Mouse (Mus musculus) cerebellum, postnatal 10 days (tissue): ENCODE data around the gene Tmem156.

Experiments used
- DNase-seq, 2 experiments: peaks; one replicate each; pipeline ENCODE4 v3.0.0; 2021; ENCODE audit warnings: mixed read lengths in 2 of 2

The Tmem156 gene

DNA sequence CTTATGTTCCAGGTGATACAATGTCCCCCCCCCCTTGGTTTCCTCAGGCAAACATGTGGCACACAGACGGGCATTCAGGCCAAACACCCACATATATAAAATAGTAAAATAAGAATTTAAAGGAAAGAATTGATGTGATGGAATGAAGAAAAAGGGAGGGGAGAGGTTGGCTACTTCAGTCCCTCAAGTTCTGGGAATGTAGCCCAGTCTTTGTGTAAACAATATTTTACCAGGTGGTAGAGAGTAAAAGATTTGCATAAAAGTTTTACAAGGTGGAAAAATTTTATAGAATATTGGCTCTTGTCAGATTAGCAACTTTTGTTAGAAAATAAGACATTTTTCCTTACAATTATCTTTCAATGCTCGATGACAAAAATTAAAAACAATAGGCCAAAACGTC is 4.9 kb upstream of the Tmem156 start:
- no peak for DNase-seq

DNA sequence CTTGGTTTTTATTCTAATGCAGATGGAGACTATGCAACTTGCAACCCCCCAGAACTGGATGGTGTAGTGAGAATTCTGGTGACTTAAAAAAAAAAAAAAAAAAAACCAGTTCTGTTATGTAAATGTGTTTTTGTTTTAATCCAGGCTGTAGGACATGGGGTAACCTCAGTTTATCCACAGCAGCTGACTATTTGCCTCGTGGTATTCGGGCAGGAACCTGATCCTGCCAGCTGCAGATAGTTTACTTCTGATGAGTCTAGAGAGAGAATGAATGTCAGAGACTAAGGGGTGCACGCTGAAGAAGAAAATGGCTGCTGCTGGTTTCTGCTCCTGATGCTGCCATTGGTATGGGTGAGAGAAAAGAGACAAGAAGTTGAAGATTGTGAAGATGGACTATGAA is 4.2 kb upstream of the Tmem156 start:
- no peak for DNase-seq

GRCm38 (mm10) chr5:65094902-65095545 is 3.1 kb upstream of the Tmem156 start:
- no peak for DNase-seq

- peak; percentile 77 to 79 for DNase-seq
Observed at GRCm38 (mm10) chr5:65093769-65094168, 1.8 kb upstream of the Tmem156 start.

DNA sequence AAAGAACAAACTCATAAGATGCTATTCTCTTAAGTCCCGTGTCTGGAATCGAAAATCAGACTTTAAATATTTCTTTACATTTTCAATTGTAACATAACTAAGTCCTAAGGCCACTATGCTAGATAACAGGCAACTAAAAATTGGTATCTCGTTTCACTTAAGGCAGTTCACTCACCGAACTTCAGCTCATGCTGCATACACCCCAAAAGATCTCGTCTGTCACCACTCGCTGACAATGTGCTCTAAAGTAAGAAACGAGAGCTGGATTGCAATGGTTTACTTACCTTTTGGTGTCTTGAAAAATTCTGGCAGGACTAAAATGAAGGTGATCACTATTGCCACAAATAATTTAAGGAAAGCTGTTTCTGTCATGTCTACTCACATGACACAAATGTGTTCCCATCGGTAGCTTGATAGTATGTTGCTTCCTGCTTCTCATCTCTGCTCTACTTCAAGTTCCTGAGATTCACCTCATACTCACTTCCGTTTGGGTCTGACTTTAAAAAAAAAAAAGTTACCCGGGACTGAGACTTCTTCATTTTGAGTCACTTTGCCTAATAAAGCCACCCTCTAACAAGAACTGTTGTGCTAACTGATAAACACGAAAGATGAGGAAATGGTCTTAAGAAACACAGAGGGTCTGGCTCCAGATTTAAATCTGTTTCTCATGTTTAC is 611 bp downstream of the Tmem156 start:
- DNase-seq, result no peak

DNA sequence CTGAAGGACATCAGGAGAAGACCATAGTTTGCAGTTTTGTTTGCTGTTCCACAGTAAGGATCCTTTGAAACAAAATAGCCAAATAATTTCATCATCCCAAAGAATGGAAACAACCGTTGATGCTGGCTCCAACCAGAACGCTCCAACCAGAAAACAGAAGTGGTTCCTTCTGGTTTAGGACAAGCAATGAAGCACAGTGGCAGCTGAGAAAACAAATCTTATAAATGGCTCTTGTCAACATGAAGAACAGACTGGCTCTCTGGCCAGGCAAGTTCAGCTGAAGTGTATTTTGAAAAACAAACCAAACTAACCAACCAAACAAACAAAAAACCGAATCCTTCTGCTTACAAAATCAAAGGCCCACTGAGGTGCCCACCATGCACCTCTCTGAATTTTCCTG is 2.2 kb downstream of the Tmem156 start:
- no peak for DNase-seq

DNA sequence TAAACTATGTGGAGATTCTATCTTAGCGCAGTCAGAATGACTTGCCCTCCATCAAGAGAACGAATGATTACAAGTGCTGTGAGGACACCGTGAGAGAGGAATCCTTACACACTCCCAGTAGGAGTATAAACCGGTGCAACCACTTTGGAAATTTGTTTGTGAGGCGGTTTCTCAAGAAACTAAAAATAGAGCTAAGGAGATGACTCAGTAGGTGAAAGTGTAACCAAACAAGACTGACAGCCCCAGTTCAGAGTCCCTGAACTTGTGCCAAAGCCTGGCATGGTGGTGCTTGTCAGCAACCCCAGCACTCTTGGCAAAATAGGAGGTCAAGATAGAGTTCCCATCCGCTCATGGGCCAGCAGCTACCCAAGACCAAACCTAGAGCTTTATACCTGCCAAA is 5.4 kb downstream of the Tmem156 start:
- DNase-seq, result peak; percentile 39 to 45

GRCm38 (mm10) chr5:65081836-65082235 is 10.1 kb downstream of the Tmem156 start:
- no peak for DNase-seq

DNA sequence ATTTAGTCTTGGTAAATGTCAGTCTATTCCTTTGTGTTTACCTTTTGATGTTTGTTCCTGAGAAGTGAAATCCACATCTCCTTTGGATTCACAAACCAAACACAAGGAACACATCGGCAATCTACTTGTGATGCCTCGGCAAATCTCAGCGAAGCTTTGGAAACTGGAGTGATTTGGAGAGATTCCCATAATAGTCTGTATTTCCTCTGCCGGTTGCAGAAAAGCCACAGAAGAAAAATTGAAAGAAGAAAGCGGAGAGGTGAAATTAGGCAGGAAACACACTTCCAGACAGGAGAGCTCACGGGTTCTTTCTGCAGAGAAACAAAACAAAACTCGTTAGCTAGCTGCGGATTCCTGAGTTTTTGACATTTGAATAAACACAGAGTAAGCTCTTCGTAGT is 12.1 kb downstream of the Tmem156 start:
- DNase-seq, result no peak

GRCm38 (mm10) chr5:65078081-65078480 is 13.9 kb downstream of the Tmem156 start:
- DNase-seq, result no peak

- DNase-seq, result no peak
Observed at GRCm38 (mm10) chr5:65076748-65077147, 15.2 kb downstream of the Tmem156 start.

DNA sequence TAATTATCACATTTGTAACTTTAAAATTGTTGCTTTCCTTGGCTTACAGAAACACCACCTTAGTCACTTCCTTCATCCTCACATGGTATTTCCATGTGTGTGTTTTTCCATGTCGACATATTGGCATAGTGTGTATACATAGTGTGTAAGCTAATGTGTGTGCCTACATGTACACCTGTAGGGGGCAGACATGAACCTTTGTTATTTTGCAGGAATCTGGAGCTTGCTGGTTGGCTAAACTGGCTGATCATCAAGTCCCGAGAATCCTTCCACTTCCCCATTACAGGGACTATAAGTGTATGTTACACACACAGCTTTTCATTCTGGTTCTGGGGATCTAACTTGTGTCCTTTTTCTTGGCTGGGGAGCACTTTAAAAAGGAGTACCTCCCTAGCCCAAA is 15.8 kb downstream of the Tmem156 start:
- DNase-seq, result peak in 1 of 2 experiments; percentile 28

GRCm38 (mm10) chr5:65074693-65075092 is 17.2 kb downstream of the Tmem156 start:
- DNase-seq, result peak; percentile 66 to 68

GRCm38 (mm10) chr5:65073247-65073646 is 18.7 kb downstream of the Tmem156 start:
- DNase-seq, result no peak

GRCm38 (mm10) chr5:65071689-65072118 is 20.2 kb downstream of the Tmem156 start:
- DNase-seq, result peak; percentile 25

DNA sequence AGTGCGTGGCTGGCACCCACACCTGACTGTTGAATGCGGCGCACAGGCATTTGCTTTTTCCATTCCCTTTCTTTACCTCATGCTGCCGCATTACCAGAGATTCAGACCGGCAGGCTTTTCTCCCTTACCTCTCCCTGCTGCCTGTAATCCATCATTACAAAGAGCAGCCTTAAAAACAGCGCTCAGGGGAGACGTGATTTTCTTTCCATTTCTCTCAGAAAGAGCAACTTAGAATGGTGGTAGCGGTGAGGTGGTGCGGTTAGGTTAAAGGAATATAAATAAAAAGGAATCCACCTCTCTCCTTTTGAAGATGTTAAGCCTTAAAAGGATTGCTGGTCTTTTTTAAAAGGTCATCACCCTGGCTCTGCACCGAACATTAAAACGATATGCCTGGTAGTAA is 22.1 kb downstream of the Tmem156 start:
- no peak for DNase-seq

GRCm38 (mm10) chr5:65068166-65068565 is 23.8 kb downstream of the Tmem156 start:
- DNase-seq, result no peak

GRCm38 (mm10) chr5:65063266-65063665 is 28.7 kb downstream of the Tmem156 start:
- DNase-seq, result no peak

GRCm38 (mm10) chr5:65062236-65062635 is 29.7 kb downstream of the Tmem156 start:
- DNase-seq, result no peak

DNA sequence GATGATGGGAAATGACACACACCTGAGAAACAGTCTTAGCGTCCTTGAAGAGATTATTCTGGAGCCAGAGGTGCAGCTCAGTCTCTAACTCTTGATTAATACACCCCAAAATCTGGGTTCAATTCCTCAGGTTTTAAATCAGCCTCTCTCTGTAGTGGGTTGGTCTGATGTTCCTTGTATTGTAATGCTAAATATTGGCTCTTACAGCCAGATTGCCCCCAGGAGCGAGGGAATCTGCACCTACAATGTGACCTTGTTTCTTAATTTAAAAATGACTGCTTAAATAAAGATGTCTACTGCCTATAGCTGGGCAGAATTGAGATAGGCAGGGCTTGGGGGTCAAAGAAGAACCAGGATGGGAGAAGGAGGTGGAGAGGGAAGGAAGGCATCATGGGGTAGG is 32.1 kb downstream of the Tmem156 start:
- DNase-seq, result no peak

DNA sequence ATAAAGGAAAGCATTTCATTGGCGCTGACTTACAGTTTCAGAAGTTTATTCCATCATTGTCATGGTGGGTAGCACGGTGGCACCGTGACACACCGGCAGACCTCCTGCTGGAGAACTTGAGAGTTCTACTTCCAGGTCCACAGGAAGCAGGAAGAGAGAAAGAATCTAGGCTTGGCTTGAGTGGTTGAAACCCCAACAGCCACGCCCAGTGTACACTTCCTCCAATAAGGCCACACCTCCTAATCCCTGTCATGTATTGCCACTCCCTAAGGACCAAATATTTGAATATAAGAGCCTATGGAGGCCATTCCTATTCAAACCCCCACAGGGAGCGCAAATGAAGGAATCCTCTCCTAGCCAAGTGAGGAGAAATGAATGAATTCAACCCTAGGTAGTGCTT is 34.3 kb downstream of the Tmem156 start:
- DNase-seq, result no peak

DNA sequence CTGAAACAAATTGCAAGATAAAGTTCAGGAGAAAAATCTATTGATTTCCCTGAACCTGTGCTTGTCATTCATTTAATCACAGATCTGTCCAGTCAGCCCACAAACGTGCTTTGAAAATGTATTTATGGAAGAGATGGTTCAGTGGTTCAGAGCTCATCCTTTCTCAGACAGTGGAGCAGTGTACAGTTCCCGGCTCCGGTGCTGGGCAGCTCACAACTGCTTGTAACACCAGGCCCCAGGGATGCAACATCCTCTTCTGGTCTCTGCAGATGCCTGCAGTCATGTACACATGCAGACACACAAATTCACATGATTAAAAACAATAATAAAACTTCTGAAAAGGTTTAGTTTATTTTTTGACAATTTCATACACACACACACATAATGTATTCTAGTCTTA is 40.4 kb downstream of the Tmem156 start:
- DNase-seq, result no peak

GRCm38 (mm10) chr5:65049880-65050279 is 42.1 kb downstream of the Tmem156 start:
- no peak for DNase-seq

DNA sequence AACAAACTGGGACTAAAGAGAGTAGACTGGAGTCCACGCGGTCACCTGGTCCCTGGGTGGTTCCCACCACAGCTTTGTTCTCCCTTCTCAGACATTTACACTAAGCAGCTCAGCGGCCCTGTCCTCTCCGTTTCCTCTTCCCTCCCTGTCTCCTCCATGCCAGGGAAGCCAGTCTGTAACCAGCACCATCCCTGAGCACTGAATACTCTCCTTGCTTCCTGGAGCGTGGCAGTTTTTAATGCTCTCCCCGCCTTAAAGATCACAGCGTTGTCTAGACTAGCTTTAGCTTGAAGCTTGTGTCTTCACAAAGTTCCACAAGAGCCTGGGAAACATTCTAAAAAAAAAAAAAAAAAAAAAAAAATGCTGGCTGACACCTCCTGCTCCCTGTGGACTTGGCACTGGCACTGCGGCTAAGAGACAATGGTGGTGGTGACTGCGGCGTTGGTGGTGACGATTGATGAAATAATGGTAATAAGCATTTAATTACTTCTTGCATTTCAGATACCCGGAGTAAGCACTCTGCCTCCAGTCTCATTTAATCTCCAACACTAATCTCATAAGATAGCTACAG is 44.6 kb downstream of the Tmem156 start:
- peak; percentile 38 to 39 for DNase-seq
